Mouse (Mus musculus): ENCODE measurements around the gene Pex3.

GRCm38 (mm10) chr10:13552646-13553497 is at the start of gene Pex3, which contains the start of gene Adat2:
- TF ChIP-seq EP300 (IDR thresholded peaks at IDR 0.05; ENCODE audit: low read depth): no peak
- peak; percentile 17; the same call in 1 of the 2 replicates for TF ChIP-seq CTCF (IDR thresholded peaks at IDR 0.05; ENCODE audit: low read depth)
